Mouse (Mus musculus): ENCODE data around the gene Plcb1.

GRCm38 (mm10) chr2:135279026-135279425 is 493.2 kb downstream of the Plcb1 start:
- TF ChIP-seq CTCF (IDR thresholded peaks at IDR 0.05; ENCODE audit: low read depth) (no peak), EP300 (IDR thresholded peaks at IDR 0.05; ENCODE audit: low read depth) (no peak)
